Mouse (Mus musculus) cerebellum, adult 2 months (tissue): ENCODE results near the gene Atg9b. TPM values are rescaled to one million over a fixed set of nuclear protein-coding genes. Genes with fewer than 3 reads are reported as not detected.

Experiments
- DNase-seq, 2 experiments: peaks; one replicate each; pipeline ENCODE4 v3.0.0; 2021
- H3K27ac ChIP-seq: fragments of 200-500 bp; 2 replicates; pipeline ENCODE4 v1.5.1; 2012; ENCODE audit warnings: low read length, control low read depth, inconsistent platforms; ENCODE audit not compliant: insufficient read depth
- H3K27me3 ChIP-seq: fragments of 200-500 bp; 2 replicates; pipeline ENCODE4 v1.6.1; 2012; ENCODE audit warnings: inconsistent platforms, mild to moderate bottlenecking, low read length, moderate library complexity; ENCODE audit not compliant: control insufficient read depth, insufficient read depth
- H3K4me1 ChIP-seq: fragments of 200-500 bp; 2 replicates; pipeline ENCODE4 v1.6.1; 2011; ENCODE audit warnings: low read length; ENCODE audit not compliant: control insufficient read depth, insufficient read depth
- H3K4me3 ChIP-seq: fragments of 200-500 bp; replicated peaks from 2 replicates; pipeline ENCODE3; 2011; ENCODE audit warnings: mild to moderate bottlenecking, low read depth, low read length, control low read depth; ENCODE audit not compliant: insufficient read depth
- CTCF ChIP-seq: fragments of 200-500 bp; IDR thresholded peaks from 2 replicates; pipeline ENCODE4 v1.5.1; 2011; ENCODE audit warnings: low read depth, mild to moderate bottlenecking, control low read depth, low read length, moderate library complexity, borderline replicate concordance; ENCODE audit not compliant: insufficient read depth
- POLR2A ChIP-seq: fragments of 200-500 bp; IDR thresholded peaks from 2 replicates; pipeline ENCODE4 v1.6.1; 2011; ENCODE audit warnings: low read length, control low read depth, borderline replicate concordance; ENCODE audit not compliant: insufficient read depth
- WGBS: fragments of 180-500 bp; shearing (Covaris S2); methylation state at CpG from one replicate; pipeline ENCODE4 v1.1.7; 2018; 5-methylcytosine and 5-hydroxymethylcytosine counted together
- polyA plus RNA-seq: library from polyadenylated mRNA; depleted of rRNA; stranded (reverse); fragments of >200 nt; gene quantifications from 2 replicates; pipeline ENCODE4 v1.2.3, GENCODE M21; 2012

Gene Atg9b
- polyA plus RNA-seq, 1 experiment: 4.1 TPM

GRCm38 (mm10) chr5:24389011-24389657 is 2.8 kb downstream of the Atg9b start:
- Histone ChIP-seq H3K27me3 (no peaks in the 10 kb centered on the region), H3K4me3 (no peak overlapping the region), H3K4me1 (peaks cover 9% of the 10 kb centered on the region), H3K27ac (no peak overlapping the region)
- no peak for TF ChIP-seq POLR2A
- no peak for TF ChIP-seq CTCF
- 76% methylated on average over 7 of the region's 7 CpGs for WGBS
- no peak for DNase-seq

GRCm38 (mm10) chr5:24388246-24388915 is 3.6 kb downstream of the Atg9b start:
- Histone ChIP-seq H3K27ac (no peak overlapping the region), H3K27me3 (no peaks in the 10 kb centered on the region), H3K4me3 (peak overlapping the region; percentile 17), H3K4me1 (peaks cover 10% of the 10 kb centered on the region)
- WGBS: 41% methylated on average over 25 of the region's 26 CpGs
- no peak for DNase-seq
- TF ChIP-seq CTCF (no peak), POLR2A (no peak)

GRCm38 (mm10) chr5:24387264-24388241 is 4.4 kb downstream of the Atg9b start:
- WGBS: 2% methylated on average over 72 of the region's 73 CpGs

GRCm38 (mm10) chr5:24385887-24386550 is 5.9 kb downstream of the Atg9b start:
- WGBS: 86% methylated on average over 10 of the region's 10 CpGs

More at GRCm38 (mm10) chr5:24387264-24388241, 4.4 kb downstream of the Atg9b start:
- Histone ChIP-seq H3K4me1 (peaks cover 12% of the 10 kb centered on the region), H3K4me3 (peak overlapping the region; percentile 17), H3K27me3 (no peaks in the 10 kb centered on the region), H3K27ac (no peak overlapping the region)
- TF ChIP-seq POLR2A (no peak), CTCF (no peak)
- peak; percentile 53 to 58 for DNase-seq

GRCm38 (mm10) chr5:24385374-24385773 is 6.6 kb downstream of the Atg9b start:
- Histone ChIP-seq H3K4me3 (no peak overlapping the region), H3K27me3 (no peaks in the 10 kb centered on the region), H3K27ac (no peak overlapping the region), H3K4me1 (peaks cover 12% of the 10 kb centered on the region)
- whole genome bisulfite sequencing: 95% methylated on average over 5 of the region's 5 CpGs
- TF ChIP-seq CTCF: no peak
- TF ChIP-seq POLR2A: no peak
- DNase-seq: no peak

More at GRCm38 (mm10) chr5:24385887-24386550, 5.9 kb downstream of the Atg9b start:
- H3K27me3 ChIP-seq: no peaks in the 10 kb centered on the region
- H3K27ac ChIP-seq: no peak overlapping the region
- no peak for DNase-seq
- H3K4me1 ChIP-seq: peaks cover 12% of the 10 kb centered on the region
- no peak overlapping the region for H3K4me3 ChIP-seq
- no peak for TF ChIP-seq POLR2A
- no peak for TF ChIP-seq CTCF

GRCm38 (mm10) chr5:24384407-24384806 is 7.5 kb downstream of the Atg9b start:
- WGBS: 58% methylated on average over 6 of the region's 6 CpGs
- no peak for DNase-seq
- Histone ChIP-seq H3K4me1 (peaks cover 12% of the 10 kb centered on the region), H3K4me3 (no peak overlapping the region), H3K27ac (no peak overlapping the region), H3K27me3 (no peaks in the 10 kb centered on the region)
- TF ChIP-seq POLR2A (no peak), CTCF (no peak)
